Mouse (Mus musculus): ENCODE measurements around the gene Adal. TPM values are rescaled to one million over a fixed set of nuclear protein-coding genes. Genes with fewer than 3 reads are reported as not detected.

Gene Adal
- polyA plus RNA-seq, 1 experiment from 2014 or later: 33.6 TPM

- WGBS: 78% methylated on average over 9 of the region's 9 CpGs
- DNase-seq (ENCODE audit: low spot score): no peak
- ATAC-seq (ENCODE audit: insufficient read depth, low FRiP score, low TSS enrichment): no peak
- Histone ChIP-seq H3K4me1 (ENCODE audit: control insufficient read depth, insufficient read depth, low read length) (no peaks in the 10 kb centered on the region), H3K9me3 (ENCODE audit: control insufficient read depth, low read length) (no peaks in the 10 kb centered on the region), H3K4me2 (ENCODE audit: low read depth) (no peak overlapping the region), H3K36me3 (ENCODE audit: control insufficient read depth, insufficient read depth, low read length) (no peaks in the 10 kb centered on the region), H3K4me3 (ENCODE audit: low read depth, low read length) (no peak overlapping the region), H3K27ac (ENCODE audit: low read depth, low read length) (no peak overlapping the region), H3K9ac (ENCODE audit: low read length) (no peak overlapping the region), H3K27me3 (ENCODE audit: control insufficient read depth, insufficient read depth, low read length) (no peaks in the 10 kb centered on the region)
Measured at GRCm38 (mm10) chr2:121128865-121129620, 11.2 kb upstream of the Adal start.

- Histone ChIP-seq H3K27ac (ENCODE audit: low read depth, low read length) (no peak overlapping the region), H3K4me3 (ENCODE audit: low read depth, low read length) (no peak overlapping the region), H3K9me3 (ENCODE audit: control insufficient read depth, low read length) (no peaks in the 10 kb centered on the region), H3K36me3 (ENCODE audit: control insufficient read depth, insufficient read depth, low read length) (peaks cover 2% of the 10 kb centered on the region; the same call in 1 of the 2 replicates), H3K9ac (ENCODE audit: low read length) (no peak overlapping the region), H3K27me3 (ENCODE audit: control insufficient read depth, insufficient read depth, low read length) (no peaks in the 10 kb centered on the region), H3K4me2 (ENCODE audit: low read depth) (no peak overlapping the region), H3K4me1 (ENCODE audit: control insufficient read depth, insufficient read depth, low read length) (no peaks in the 10 kb centered on the region)
- DNase-seq (ENCODE audit: low spot score): no peak
- ATAC-seq (ENCODE audit: insufficient read depth, low FRiP score, low TSS enrichment): no peak
- WGBS: 86% methylated on average over 1 of the region's 1 CpGs
Measured at GRCm38 (mm10) chr2:121132822-121133221, 7.4 kb upstream of the Adal start.

GRCm38 (mm10) chr2:121137371-121137770 lies 2.9 kb upstream of the Adal start:
- no peaks in the 10 kb centered on the region for H3K9me3 ChIP-seq (ENCODE audit: control insufficient read depth, low read length)
- H3K27me3 ChIP-seq (ENCODE audit: control insufficient read depth, insufficient read depth, low read length): no peaks in the 10 kb centered on the region
- DNase-seq (ENCODE audit: low spot score) (no peak), ATAC-seq (ENCODE audit: insufficient read depth, low FRiP score, low TSS enrichment) (no peak)
- no peak overlapping the region for H3K4me2 ChIP-seq (ENCODE audit: low read depth)
- no peak overlapping the region for H3K27ac ChIP-seq (ENCODE audit: low read depth, low read length)
- no peak overlapping the region for H3K4me3 ChIP-seq (ENCODE audit: low read depth, low read length)
- WGBS: 96% methylated on average over 4 of the region's 4 CpGs
- H3K9ac ChIP-seq (ENCODE audit: low read length): no peak overlapping the region
- peaks cover 4% of the 10 kb centered on the region; the same call in 1 of the 2 replicates for H3K36me3 ChIP-seq (ENCODE audit: control insufficient read depth, insufficient read depth, low read length)
- H3K4me1 ChIP-seq (ENCODE audit: control insufficient read depth, insufficient read depth, low read length): peaks cover 8% of the 10 kb centered on the region

GRCm38 (mm10) chr2:121139266-121140017 lies 786 bp upstream of the Adal start:
- no peaks in the 10 kb centered on the region for H3K9me3 ChIP-seq (ENCODE audit: control insufficient read depth, low read length)
- H3K36me3 ChIP-seq (ENCODE audit: control insufficient read depth, insufficient read depth, low read length): peaks cover 4% of the 10 kb centered on the region; the same call in 1 of the 2 replicates
- H3K4me1 ChIP-seq (ENCODE audit: control insufficient read depth, insufficient read depth, low read length): peaks cover 8% of the 10 kb centered on the region
- WGBS: 54% methylated on average over 29 of the region's 29 CpGs
- H3K4me3 ChIP-seq (ENCODE audit: low read depth, low read length): peak overlapping the region; percentile 66
- peak overlapping the region; percentile 97 for H3K27ac ChIP-seq (ENCODE audit: low read depth, low read length)
- no peaks in the 10 kb centered on the region for H3K27me3 ChIP-seq (ENCODE audit: control insufficient read depth, insufficient read depth, low read length)
- peak overlapping the region; percentile 86 for H3K9ac ChIP-seq (ENCODE audit: low read length)
- ATAC-seq (ENCODE audit: insufficient read depth, low FRiP score, low TSS enrichment) (peak; percentile 17; the same call in 1 of the 2 replicates), DNase-seq (ENCODE audit: low spot score) (no peak)
- H3K4me2 ChIP-seq (ENCODE audit: low read depth): peak overlapping the region; percentile 91

GRCm38 (mm10) chr2:121141216-121142035 lies 1.2 kb downstream of the Adal start:
- DNase-seq (ENCODE audit: low spot score): no peak
- Histone ChIP-seq H3K36me3 (ENCODE audit: control insufficient read depth, insufficient read depth, low read length) (peaks cover 4% of the 10 kb centered on the region; the same call in 1 of the 2 replicates), H3K4me3 (ENCODE audit: low read depth, low read length) (peak overlapping the region; percentile 66), H3K9ac (ENCODE audit: low read length) (peak overlapping the region; percentile 86), H3K27me3 (ENCODE audit: control insufficient read depth, insufficient read depth, low read length) (no peaks in the 10 kb centered on the region), H3K9me3 (ENCODE audit: control insufficient read depth, low read length) (no peaks in the 10 kb centered on the region), H3K4me2 (ENCODE audit: low read depth) (peak overlapping the region; percentile 91), H3K4me1 (ENCODE audit: control insufficient read depth, insufficient read depth, low read length) (peaks cover 8% of the 10 kb centered on the region), H3K27ac (ENCODE audit: low read depth, low read length) (peak overlapping the region; percentile 97)
- WGBS: 76% methylated on average over 16 of the region's 16 CpGs
- no peak for ATAC-seq (ENCODE audit: insufficient read depth, low FRiP score, low TSS enrichment)

- Histone ChIP-seq H3K27ac (ENCODE audit: low read depth, low read length) (no peak overlapping the region), H3K4me2 (ENCODE audit: low read depth) (no peak overlapping the region), H3K9me3 (ENCODE audit: control insufficient read depth, low read length) (no peaks in the 10 kb centered on the region), H3K36me3 (ENCODE audit: control insufficient read depth, insufficient read depth, low read length) (peaks cover 4% of the 10 kb centered on the region; the same call in 1 of the 2 replicates), H3K9ac (ENCODE audit: low read length) (no peak overlapping the region), H3K4me1 (ENCODE audit: control insufficient read depth, insufficient read depth, low read length) (peaks cover 8% of the 10 kb centered on the region), H3K27me3 (ENCODE audit: control insufficient read depth, insufficient read depth, low read length) (no peaks in the 10 kb centered on the region), H3K4me3 (ENCODE audit: low read depth, low read length) (no peak overlapping the region)
- WGBS: 53% methylated on average over 2 of the region's 2 CpGs
- DNase-seq (ENCODE audit: low spot score) (no peak), ATAC-seq (ENCODE audit: insufficient read depth, low FRiP score, low TSS enrichment) (no peak)
Measured at GRCm38 (mm10) chr2:121142415-121142814, 2.2 kb downstream of the Adal start.

- DNase-seq (ENCODE audit: low spot score): no peak
- ATAC-seq (ENCODE audit: insufficient read depth, low FRiP score, low TSS enrichment): no peak
- Histone ChIP-seq H3K9ac (ENCODE audit: low read length) (no peak overlapping the region), H3K27ac (ENCODE audit: low read depth, low read length) (no peak overlapping the region), H3K9me3 (ENCODE audit: control insufficient read depth, low read length) (no peaks in the 10 kb centered on the region), H3K27me3 (ENCODE audit: control insufficient read depth, insufficient read depth, low read length) (no peaks in the 10 kb centered on the region), H3K4me1 (ENCODE audit: control insufficient read depth, insufficient read depth, low read length) (no peaks in the 10 kb centered on the region), H3K4me2 (ENCODE audit: low read depth) (no peak overlapping the region), H3K4me3 (ENCODE audit: low read depth, low read length) (no peak overlapping the region), H3K36me3 (ENCODE audit: control insufficient read depth, insufficient read depth, low read length) (no peaks in the 10 kb centered on the region)
- WGBS: 89% methylated on average over 5 of the region's 5 CpGs
Measured at GRCm38 (mm10) chr2:121149679-121150078, 9.5 kb downstream of the Adal start.

GRCm38 (mm10) chr2:121153100-121153499 lies 12.9 kb downstream of the Adal start:
- H3K27ac ChIP-seq (ENCODE audit: low read depth, low read length): no peak overlapping the region
- H3K36me3 ChIP-seq (ENCODE audit: control insufficient read depth, insufficient read depth, low read length): no peaks in the 10 kb centered on the region
- no peaks in the 10 kb centered on the region for H3K4me1 ChIP-seq (ENCODE audit: control insufficient read depth, insufficient read depth, low read length)
- H3K9me3 ChIP-seq (ENCODE audit: control insufficient read depth, low read length): no peaks in the 10 kb centered on the region
- ATAC-seq (ENCODE audit: insufficient read depth, low FRiP score, low TSS enrichment): no peak
- no peak for DNase-seq (ENCODE audit: low spot score)
- H3K4me3 ChIP-seq (ENCODE audit: low read depth, low read length): no peak overlapping the region
- no peak overlapping the region for H3K9ac ChIP-seq (ENCODE audit: low read length)
- 89% methylated on average over 3 of the region's 3 CpGs for WGBS
- H3K4me2 ChIP-seq (ENCODE audit: low read depth): no peak overlapping the region
- H3K27me3 ChIP-seq (ENCODE audit: control insufficient read depth, insufficient read depth, low read length): no peaks in the 10 kb centered on the region
